Mouse (Mus musculus) megakaryocyte, embryonic 14.5 days (primary cell): Measurements from ENCODE around the gene Gm43552.

Source experiments
- FLI1 ChIP-seq: IDR thresholded peaks from 2 replicates; pipeline ENCODE4 v1.6.1; 2012; ENCODE audit warnings: low read length, inconsistent platforms, mixed read lengths
- GATA1 ChIP-seq: IDR thresholded peaks from 3 replicates; pipeline ENCODE4 v1.6.1; 2012; ENCODE audit warnings: mixed read lengths, low read length, inconsistent platforms, borderline replicate concordance

- TF ChIP-seq GATA1 (no peak), FLI1 (no peak)
Observed at GRCm38 (mm10) chr5:65475806-65476205, 16.8 kb downstream of the Gm43552 start.
